Mouse (Mus musculus): ENCODE data around the gene 1700025B11Rik. TPM values are rescaled to one million over a fixed set of nuclear protein-coding genes. Genes with fewer than 3 reads are reported as not detected.
"Not testable (repeated sequence)": the region's sequence is repeated elsewhere in the genome, so short reads cannot be mapped to it uniquely, and the experiment has no call there.

1700025B11Rik gene
- polyA plus RNA-seq, 1 experiment: not detected

DNA sequence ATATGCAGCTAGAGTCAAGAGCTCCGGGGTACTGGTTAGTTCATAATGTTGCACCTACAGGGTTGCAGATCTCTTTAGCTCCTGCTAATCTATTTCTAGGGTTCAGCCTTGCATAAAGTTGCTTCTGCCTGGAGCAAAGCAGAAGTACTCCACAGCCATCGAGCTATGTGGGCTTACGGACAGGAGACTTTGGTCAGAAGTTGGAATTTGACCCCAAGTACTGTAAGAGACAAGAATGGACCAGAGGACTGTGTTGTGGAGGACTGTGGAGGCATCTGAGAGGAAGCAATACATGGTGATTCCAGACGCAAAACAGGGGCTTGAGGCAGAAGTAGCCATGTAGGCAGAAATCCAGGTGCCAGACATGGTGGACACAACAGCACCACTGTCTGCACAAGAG is 17.6 kb upstream of the 1700025B11Rik start:
- peaks cover 3% of the 10 kb centered on the region; the same call in 1 of the 2 replicates for H3K4me1 ChIP-seq (ENCODE audit: control insufficient read depth, insufficient read depth, low read length)
- TF ChIP-seq POLR2A (IDR thresholded peaks at IDR 0.05; ENCODE audit: low read depth, low read length): no peak
- TF ChIP-seq CTCF (IDR thresholded peaks at IDR 0.05; ENCODE audit: borderline replicate concordance, insufficient read depth, low read length): no peak
- no peak overlapping the region for H3K27ac ChIP-seq (ENCODE audit: insufficient read depth, low read length)
- no peak overlapping the region for H3K4me3 ChIP-seq (ENCODE audit: insufficient read depth, low read length)

DNA sequence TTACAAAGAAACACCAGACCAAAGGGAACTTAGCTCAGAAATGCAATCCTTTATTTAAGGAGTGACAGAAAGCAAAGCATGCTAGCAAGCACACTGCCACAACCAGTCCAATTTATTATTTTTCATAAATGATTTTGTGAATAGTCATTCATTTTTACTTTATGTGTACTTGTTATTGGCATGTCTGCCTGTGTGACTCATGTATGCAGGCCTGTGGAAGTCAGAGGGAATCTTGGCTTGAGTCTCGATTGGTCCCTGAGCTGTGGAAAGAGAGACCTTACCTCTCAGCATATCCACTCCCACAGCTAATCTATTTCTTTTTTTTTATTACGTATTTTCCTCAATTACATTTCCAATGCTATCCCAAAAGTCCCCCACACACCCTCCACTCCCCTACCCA is 17.1 kb upstream of the 1700025B11Rik start:
- TF ChIP-seq CTCF (IDR thresholded peaks at IDR 0.05; ENCODE audit: borderline replicate concordance, insufficient read depth, low read length) (no peak), POLR2A (IDR thresholded peaks at IDR 0.05; ENCODE audit: low read depth, low read length) (no peak)
- H3K4me1 ChIP-seq (ENCODE audit: control insufficient read depth, insufficient read depth, low read length): peaks cover 3% of the 10 kb centered on the region; the same call in 1 of the 2 replicates
- peak overlapping the region; percentile 42; the same call in 1 of the 2 replicates for H3K27ac ChIP-seq (ENCODE audit: insufficient read depth, low read length)
- no peak overlapping the region for H3K4me3 ChIP-seq (ENCODE audit: insufficient read depth, low read length)

DNA sequence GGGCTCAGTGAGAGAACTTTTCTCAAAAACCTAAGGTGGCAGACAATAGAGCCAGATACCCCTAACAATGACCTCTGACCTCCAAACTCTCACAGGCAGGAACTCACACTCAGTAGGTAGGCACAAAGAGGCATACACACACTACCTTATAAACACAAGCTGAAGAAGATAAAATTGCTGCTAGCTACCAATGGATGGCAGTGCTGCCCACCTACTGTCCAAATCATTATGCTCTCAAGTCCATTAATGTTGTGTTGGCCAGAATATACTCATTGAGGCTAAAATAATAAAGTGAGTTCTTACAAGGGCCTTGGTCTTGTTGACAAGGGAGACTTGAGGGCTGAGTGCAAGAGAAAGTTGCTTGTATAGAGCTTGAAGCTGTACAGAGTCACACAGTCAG is 1.5 kb upstream of the 1700025B11Rik start:
- TF ChIP-seq CTCF (IDR thresholded peaks at IDR 0.05; ENCODE audit: borderline replicate concordance, insufficient read depth, low read length) (no peak), POLR2A (IDR thresholded peaks at IDR 0.05; ENCODE audit: low read depth, low read length) (no peak)
- Histone ChIP-seq H3K4me3 (ENCODE audit: insufficient read depth, low read length) (no peak overlapping the region), H3K4me1 (ENCODE audit: control insufficient read depth, insufficient read depth, low read length) (no peaks in the 10 kb centered on the region), H3K27ac (ENCODE audit: insufficient read depth, low read length) (no peak overlapping the region)

DNA sequence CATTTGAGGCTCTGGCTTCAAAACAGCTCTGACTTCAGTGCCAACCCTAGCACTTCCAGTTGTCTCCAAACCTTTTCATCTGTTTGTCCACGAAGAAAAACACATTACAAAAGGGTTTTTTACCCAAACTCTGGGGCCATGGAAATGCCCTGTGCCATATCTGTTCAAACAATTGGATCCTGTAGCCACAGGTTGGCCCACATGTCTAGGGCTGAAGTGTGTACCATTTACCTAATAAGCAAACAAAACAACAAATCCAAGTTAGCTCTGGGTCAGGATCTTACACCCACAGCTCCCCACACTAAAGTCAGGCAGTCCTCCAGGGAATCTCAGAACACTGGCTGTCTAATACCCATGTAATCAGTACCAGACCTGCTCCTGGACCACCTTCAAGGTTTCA is 22.5 kb downstream of the 1700025B11Rik start:
- not testable (repeated sequence) for H3K4me1 ChIP-seq (ENCODE audit: control insufficient read depth, insufficient read depth, low read length); H3K27ac ChIP-seq (ENCODE audit: insufficient read depth, low read length); H3K4me3 ChIP-seq (ENCODE audit: insufficient read depth, low read length)

DNA sequence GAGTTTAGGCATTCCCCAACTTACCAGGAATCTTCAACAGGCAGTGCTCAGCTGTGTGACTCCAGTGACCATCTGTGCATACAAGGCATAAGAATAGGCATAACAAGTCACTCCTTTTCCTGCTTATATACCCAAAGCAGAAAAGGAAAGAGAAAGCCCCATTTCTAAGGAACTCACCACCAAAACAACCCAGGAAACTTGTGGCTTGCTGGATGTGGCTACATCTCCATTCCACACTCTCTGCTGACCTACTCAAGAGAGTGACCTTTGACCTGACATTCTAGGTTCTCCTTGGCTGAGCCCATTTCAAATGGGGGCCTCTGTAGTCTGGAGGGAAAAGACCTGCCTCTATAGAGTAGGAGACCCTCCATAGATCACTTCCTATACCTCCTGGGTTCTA is 28.5 kb downstream of the 1700025B11Rik start, which contains the start of gene Apol7c:
TSS of gene Apol7c (minus strand) at position 101 of the 400 bp plus-strand sequence.
- Histone ChIP-seq H3K4me3 (ENCODE audit: insufficient read depth, low read length) (no peak within 1 kb of the TSS), H3K27ac (ENCODE audit: insufficient read depth, low read length) (no peak within 1 kb of the TSS), H3K4me1 (ENCODE audit: control insufficient read depth, insufficient read depth, low read length) (no peaks in the 10 kb centered on the region)
- no peak for TF ChIP-seq POLR2A (IDR thresholded peaks at IDR 0.05; ENCODE audit: low read depth, low read length)
- no peak for TF ChIP-seq CTCF (IDR thresholded peaks at IDR 0.05; ENCODE audit: borderline replicate concordance, insufficient read depth, low read length)

DNA sequence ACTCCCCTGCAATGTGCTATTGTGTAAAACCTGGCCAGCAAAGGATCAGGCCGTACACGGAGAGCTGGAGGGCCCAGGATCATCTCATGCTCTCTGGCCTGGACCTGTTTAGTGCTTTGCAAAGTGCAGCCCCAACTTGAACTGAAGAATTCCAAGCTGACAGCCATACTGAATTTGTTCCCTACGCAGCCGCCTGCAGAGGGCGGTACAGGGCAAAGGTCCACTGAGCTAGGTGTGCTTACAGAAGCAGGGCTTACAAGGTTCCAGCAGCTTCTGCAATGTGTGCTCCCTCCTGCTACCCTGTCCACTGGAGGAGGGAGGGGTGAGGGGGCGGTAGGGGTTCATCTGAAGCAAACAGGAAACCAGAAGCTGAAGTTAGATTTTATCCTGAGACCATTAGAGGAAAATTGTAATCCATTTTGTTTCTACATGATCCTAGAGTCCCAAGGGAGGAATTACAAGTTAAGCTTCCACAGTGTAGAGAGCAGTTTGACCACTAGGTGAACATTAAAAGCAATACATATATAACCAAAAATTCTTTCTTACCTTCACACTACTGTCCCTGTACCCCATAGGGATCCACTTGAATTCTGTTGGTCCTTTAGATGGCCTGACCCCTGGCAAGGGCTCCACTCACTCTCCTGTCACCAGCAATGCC is 38.4 kb downstream of the 1700025B11Rik start:
- not testable (repeated sequence) for H3K27ac ChIP-seq (ENCODE audit: insufficient read depth, low read length); H3K4me3 ChIP-seq (ENCODE audit: insufficient read depth, low read length); H3K4me1 ChIP-seq (ENCODE audit: control insufficient read depth, insufficient read depth, low read length)
- 0 out of 2 replicates have a peak, but pooled peaks have one; percentile 50 for TF ChIP-seq CTCF (IDR thresholded peaks at IDR 0.05; ENCODE audit: borderline replicate concordance, insufficient read depth, low read length)

DNA sequence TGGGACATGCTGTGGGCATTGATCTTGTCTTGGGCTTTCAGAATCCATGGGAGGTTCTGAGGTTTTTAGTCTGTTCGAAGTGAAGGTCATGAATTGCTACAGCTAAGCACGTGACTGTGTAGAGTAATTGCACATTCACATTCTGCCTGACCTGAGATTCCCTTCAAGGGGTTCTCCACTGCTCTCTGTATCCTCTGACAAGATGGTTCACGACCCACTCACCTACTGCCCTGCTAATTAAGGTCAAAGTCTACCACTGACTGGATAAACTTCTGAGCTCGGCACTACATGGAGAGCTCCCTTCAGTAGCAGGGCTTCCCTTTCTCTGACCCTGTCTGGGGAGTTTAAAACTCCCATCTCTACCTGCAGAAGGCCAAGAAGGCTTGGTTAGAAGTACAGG is 41.1 kb downstream of the 1700025B11Rik start:
- not testable (repeated sequence) for H3K27ac ChIP-seq (ENCODE audit: insufficient read depth, low read length)

More for the DNA sequence above, 41.1 kb downstream of the 1700025B11Rik start:
- H3K4me3 ChIP-seq (ENCODE audit: insufficient read depth, low read length); H3K4me1 ChIP-seq (ENCODE audit: control insufficient read depth, insufficient read depth, low read length): not testable (repeated sequence)

Other genes starting within 250 kb of the 1700025B11Rik start
- 0.76 and 1.3 TPM in 2 replicates for gene Apol7a, start 162.8 kb downstream of the 1700025B11Rik start, polyA plus RNA-seq (2011; ENCODE audit: insufficient read length, low read depth, missing spikeins)
- 3.9 and 5.5 TPM in 2 replicates for gene Apol9a, start 150.8 kb downstream of the 1700025B11Rik start, polyA plus RNA-seq (2011; ENCODE audit: insufficient read length, low read depth, missing spikeins)
- not detected in 2 replicates for gene Apol7b, start 114.4 kb downstream of the 1700025B11Rik start, polyA plus RNA-seq (2011; ENCODE audit: insufficient read length, low read depth, missing spikeins)
- gene Apol10a, start 84.8 kb downstream of the 1700025B11Rik start, polyA plus RNA-seq (2011; ENCODE audit: insufficient read length, low read depth, missing spikeins): not detected in 2 replicates
- gene Apol11a, start 53.6 kb downstream of the 1700025B11Rik start, polyA plus RNA-seq (2011; ENCODE audit: insufficient read length, low read depth, missing spikeins): not detected in 2 replicates
- gene Apol7c, start 28.6 kb downstream of the 1700025B11Rik start, polyA plus RNA-seq (2011; ENCODE audit: insufficient read length, low read depth, missing spikeins): not detected in 2 replicates
- gene Apol10b, start 34.2 kb upstream of the 1700025B11Rik start, polyA plus RNA-seq (2011; ENCODE audit: insufficient read length, low read depth, missing spikeins): 0.30 and 0.48 TPM in 2 replicates
- not detected in 2 replicates for gene Gm36245, start 37.4 kb upstream of the 1700025B11Rik start, polyA plus RNA-seq (2011; ENCODE audit: insufficient read length, low read depth, missing spikeins)
- gene Apol11b, start 81.4 kb upstream of the 1700025B11Rik start, polyA plus RNA-seq (2011; ENCODE audit: insufficient read length, low read depth, missing spikeins): not detected in 2 replicates
- not detected in 2 replicates for gene Apol7e, start 137.0 kb upstream of the 1700025B11Rik start, polyA plus RNA-seq (2011; ENCODE audit: insufficient read length, low read depth, missing spikeins)
- gene Apol9b, start 167.1 kb upstream of the 1700025B11Rik start, polyA plus RNA-seq (2011; ENCODE audit: insufficient read length, low read depth, missing spikeins): 0.46 and 1.3 TPM in 2 replicates
- gene Apol8, start 195.1 kb upstream of the 1700025B11Rik start, polyA plus RNA-seq (2011; ENCODE audit: insufficient read length, low read depth, missing spikeins): 0.58 and 2.6 TPM in 2 replicates

Data from embryonic fibroblast, embryonic 13.5 days (primary cell).